Mouse (Mus musculus) E14TG2a.4 (cell line): ENCODE data around the gene Ptpn18.

Experiments used
- CTCF ChIP-seq: conservative IDR thresholded peaks from 2 replicates; pipeline ENCODE4 v1.5.1; 2014; ENCODE audit warnings: low read length
- NANOG ChIP-seq: IDR thresholded peaks from 2 replicates; pipeline ENCODE4 v1.6.1; 2014; ENCODE audit warnings: borderline replicate concordance, low read length, mixed read lengths
- POU5F1 ChIP-seq: IDR thresholded peaks from 2 replicates; pipeline ENCODE4 v1.6.1; 2014; ENCODE audit warnings: low read length, borderline replicate concordance

DNA sequence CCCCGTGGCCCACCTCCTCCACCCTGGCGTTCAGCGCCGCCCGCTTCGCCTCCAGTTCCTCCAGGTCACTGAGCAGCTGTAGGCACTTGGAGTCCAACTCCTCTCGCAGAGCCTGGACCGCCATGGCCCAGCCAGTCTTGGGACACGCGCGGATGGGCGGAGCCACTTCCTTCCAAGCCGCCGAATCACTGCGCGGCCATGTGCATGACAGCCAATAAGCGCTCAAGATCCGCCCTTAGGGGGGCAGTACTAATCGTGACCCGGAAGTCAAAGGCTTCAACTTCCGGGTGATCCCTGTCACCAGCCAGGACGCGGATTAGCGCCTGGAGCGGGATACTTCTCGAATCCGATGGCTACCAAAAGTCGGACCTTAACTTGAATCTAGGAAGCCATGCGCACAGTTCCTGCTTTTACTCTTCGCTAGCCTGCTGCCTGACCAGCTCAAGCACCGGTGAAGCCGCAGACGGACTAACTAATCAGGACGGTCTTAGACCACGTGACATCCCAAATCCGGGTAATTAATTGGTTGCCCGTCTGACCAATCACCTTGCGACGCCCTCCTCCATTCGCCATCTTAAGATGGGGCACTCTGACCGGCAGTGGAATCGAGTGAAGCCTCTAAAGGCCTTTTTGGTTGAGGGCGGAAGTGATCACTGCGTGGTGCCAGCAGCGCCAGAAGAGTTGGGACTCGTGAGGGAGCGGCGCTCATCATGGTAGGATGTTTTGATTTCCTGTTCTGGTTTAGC lies 20.2 kb upstream of the Ptpn18 start, which contains the start of the genes Ccdc115 and Imp4:
- TF ChIP-seq CTCF (no peak), POU5F1 (no peak), NANOG (no peak)
